Mouse (Mus musculus) urinary bladder, postnatal 36 days (tissue): ENCODE results near the gene Gm5617.
"Not testable (repeated sequence)": the region's sequence is repeated elsewhere in the genome, so short reads cannot be mapped to it uniquely, and the experiment has no call there.

Experiments used
- DNase-seq, 2 experiments: peaks; one replicate each; pipeline ENCODE4 v3.0.0; 2022; ENCODE audit warnings: low spot score in 2 of 2, mixed read lengths in 1 of 2

Gm5617 gene

GRCm38 (mm10) chr9:48494817-48495547, at the start of gene Gm5617, which contains the start of gene Rbm7:
Gene Gm5617 (plus strand): TSS chr9:48495442.
Gene Rbm7 (minus strand): TSS chr9:48495299.
- peak; percentile 87 to 94 for DNase-seq

GRCm38 (mm10) chr9:48447783-48448209, 47.4 kb upstream of the Gm5617 start:
- no peak for DNase-seq

GRCm38 (mm10) chr9:48450066-48450465, 45.2 kb upstream of the Gm5617 start:
- no peak for DNase-seq

- no peak for DNase-seq
Observed at GRCm38 (mm10) chr9:48455961-48456360, 39.3 kb upstream of the Gm5617 start.

- no peak for DNase-seq
Observed at GRCm38 (mm10) chr9:48458879-48459278, 36.4 kb upstream of the Gm5617 start.

GRCm38 (mm10) chr9:48459391-48459790, 35.9 kb upstream of the Gm5617 start:
- DNase-seq = no peak

GRCm38 (mm10) chr9:48460720-48461119, 34.5 kb upstream of the Gm5617 start:
- DNase-seq = no peak

- no peak for DNase-seq
Observed at GRCm38 (mm10) chr9:48461545-48461944, 33.7 kb upstream of the Gm5617 start.

GRCm38 (mm10) chr9:48465671-48466070, 29.6 kb upstream of the Gm5617 start:
- DNase-seq = no peak

GRCm38 (mm10) chr9:48466804-48467203, 28.4 kb upstream of the Gm5617 start:
- peak; percentile 60 to 73 for DNase-seq

GRCm38 (mm10) chr9:48467471-48467870, 27.8 kb upstream of the Gm5617 start:
- not testable (repeated sequence) for DNase-seq

GRCm38 (mm10) chr9:48472441-48473025, 22.7 kb upstream of the Gm5617 start:
- DNase-seq = no peak

GRCm38 (mm10) chr9:48473131-48473530, 22.1 kb upstream of the Gm5617 start:
- no peak for DNase-seq

GRCm38 (mm10) chr9:48474367-48474766, 20.9 kb upstream of the Gm5617 start:
- no peak for DNase-seq

GRCm38 (mm10) chr9:48476236-48477165, 18.7 kb upstream of the Gm5617 start:
- DNase-seq = no peak

GRCm38 (mm10) chr9:48478808-48479207, 16.4 kb upstream of the Gm5617 start:
- no peak for DNase-seq

GRCm38 (mm10) chr9:48479838-48480410, 15.3 kb upstream of the Gm5617 start:
- DNase-seq = no peak

GRCm38 (mm10) chr9:48480411-48481213, 14.6 kb upstream of the Gm5617 start, which contains the start of gene Rexo2:
Gene Rexo2 (minus strand): TSS chr9:48480623.
- peak; percentile 89 to 94 for DNase-seq

- no peak for DNase-seq
Observed at GRCm38 (mm10) chr9:48481214-48482134, 13.8 kb upstream of the Gm5617 start.

GRCm38 (mm10) chr9:48495548-48495932, 298 bp downstream of the Gm5617 start:
- no peak for DNase-seq
